Mouse (Mus musculus) liver (tissue): ENCODE results near the gene Per1.

ENCODE experiments used
- DNase-seq: peaks from one replicate; pipeline ENCODE4 v3.0.0-alpha.2; 2020; ENCODE audit warnings: mixed read lengths

Per1 gene

DNA sequence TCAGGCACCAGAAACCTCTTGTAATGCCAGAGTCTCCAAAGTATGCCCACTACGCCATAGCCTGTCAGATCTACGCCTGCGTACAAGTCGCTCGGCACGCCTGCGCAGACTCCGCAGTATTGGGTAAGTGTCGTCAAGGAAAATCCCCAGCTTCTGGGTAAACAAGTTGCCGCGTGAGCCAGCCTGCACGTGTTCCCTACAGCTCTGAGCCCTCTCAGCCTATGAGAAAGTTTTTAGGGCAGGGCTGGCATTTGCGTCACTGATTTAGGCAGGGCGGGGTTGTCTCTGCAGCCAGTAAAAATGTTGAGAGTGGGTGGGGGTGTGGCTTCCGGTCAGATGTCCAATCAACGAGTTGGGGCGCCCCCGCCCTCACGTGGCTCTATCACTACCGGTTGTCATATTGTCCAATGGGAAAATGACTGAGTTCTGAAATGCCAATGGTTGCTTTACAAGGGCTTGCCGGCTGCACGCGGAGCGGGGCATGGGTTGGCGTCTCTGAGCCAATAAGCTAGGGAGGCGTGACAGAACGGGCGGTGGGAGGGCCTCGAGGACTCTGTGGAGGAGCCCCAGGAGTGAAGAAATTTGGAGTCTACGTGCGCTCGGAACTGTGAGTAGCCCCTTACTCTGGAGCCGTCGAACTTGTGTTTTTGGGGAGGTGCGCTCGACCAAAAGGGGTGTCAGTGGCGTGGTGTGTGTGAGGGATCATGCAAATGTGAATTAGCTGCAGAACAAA is at the start of gene Per1:
Gene Per1 (plus strand): TSS at position 521 of the 733 bp plus-strand sequence.
- DNase-seq = peak; percentile 98

DNA sequence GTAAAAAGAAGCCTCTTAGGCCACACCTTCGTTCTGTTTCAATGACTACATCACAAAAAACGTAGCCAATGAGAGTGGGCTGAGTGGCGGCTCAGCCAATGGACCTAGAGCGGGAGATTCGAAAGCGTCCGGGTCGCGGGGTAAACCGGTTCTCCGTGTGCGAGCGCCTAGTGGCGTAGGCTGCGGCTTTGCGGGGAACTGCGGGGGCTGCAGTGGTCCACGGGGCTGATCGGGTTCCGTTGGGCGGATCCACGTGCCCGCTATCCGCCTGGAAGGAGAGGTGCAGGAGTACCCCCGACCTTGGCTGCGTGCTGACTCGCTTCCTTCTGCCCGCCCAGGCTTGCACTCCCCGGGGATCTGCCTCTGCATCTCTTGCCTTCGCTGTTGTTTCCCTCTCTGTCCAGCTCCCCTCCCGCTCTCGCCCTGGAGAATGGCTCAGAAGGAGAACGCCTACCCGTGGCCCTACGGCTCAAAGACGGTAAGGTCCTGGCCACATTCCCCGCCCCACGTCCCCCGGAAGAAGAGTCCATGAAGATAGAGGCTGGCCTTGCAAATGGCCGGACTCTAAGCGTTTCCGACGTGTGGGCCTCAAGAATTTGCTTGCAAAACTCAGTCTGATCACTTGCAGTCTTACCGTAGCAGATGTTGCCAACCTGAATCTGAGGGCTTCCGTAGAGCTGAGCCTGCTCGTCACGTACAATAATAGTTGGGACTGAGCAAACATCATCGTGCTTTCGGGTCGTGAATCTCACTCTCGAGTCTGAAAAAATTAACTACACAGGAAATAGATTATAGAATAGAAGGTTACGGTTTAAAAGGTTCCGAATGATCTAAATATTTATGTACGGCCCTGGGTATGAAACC is 49.3 kb upstream of the Per1 start, which contains the start of gene Aurkb:
Gene Aurkb (plus strand): TSS at position 117 of the 864 bp plus-strand sequence.
- DNase-seq = peak; percentile 93

DNA sequence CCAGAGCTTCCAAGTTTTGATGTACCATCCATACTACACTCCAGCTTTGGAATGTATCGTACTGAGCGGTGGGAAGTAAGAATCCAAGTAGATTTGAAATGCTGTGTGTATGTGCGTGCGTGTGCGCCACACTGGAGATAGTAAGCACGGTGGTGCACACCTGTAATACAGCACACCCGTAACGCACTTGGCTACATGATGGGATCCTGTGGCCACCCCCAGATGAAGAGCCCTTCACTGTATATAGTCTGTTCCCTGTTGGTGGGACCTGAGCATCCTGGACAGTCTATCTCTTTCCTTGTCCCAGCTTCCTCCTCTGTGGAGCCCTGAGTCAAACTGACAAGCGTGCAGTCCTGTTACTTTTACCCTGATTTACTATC is 48.6 kb upstream of the Per1 start:
- DNase-seq = no peak

DNA sequence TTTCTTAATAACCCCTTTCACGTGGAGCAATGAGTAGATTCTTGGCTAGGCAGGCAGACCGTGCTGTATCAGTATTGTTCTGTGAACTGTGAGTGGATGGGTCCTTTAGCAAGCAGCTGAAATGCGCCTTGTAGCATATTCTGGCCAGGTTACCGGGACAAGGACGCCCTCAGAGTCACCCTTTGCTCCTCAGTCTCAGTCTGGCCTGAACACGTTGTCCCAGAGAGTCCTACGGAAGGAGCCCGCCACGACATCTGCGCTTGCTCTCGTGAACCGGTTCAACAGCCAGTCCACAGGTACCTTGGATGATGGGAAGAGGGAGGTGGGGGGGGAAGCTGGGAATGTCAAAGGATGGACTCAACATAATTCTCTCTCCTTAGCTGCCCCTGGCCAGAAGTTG is 47.4 kb upstream of the Per1 start:
- DNase-seq = no peak

DNA sequence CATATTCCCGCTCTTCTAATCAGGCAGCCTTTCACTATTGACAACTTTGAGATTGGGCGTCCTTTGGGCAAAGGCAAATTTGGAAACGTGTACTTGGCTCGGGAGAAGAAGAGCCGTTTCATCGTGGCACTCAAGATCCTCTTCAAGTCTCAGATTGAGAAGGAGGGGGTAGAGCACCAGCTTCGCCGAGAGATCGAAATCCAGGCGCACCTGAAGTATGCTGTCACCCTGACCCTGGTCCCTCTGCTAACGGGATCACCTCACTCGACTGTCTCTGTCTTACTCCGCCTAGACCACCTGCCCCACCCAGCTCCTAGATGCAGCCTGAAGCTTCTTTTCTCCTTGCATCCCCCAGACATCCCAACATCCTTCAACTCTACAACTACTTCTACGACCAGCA is 46.9 kb upstream of the Per1 start:
- no peak for DNase-seq

DNA sequence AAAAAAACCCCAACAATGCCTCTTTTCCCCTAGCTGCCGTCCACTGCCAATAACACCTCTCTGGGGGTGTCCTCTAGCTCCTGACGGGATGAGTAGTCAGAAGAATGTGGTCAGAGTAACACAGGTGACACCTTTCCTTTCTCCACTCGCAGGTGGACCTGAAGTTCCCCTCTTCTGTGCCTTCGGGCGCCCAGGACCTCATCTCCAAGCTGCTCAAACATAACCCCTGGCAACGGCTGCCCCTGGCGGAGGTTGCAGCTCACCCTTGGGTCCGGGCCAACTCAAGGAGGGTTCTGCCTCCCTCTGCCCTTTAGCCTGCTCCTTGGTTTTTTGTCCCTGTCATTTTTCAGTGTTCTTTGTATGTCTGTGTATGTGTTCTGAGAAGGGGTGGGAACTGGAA is 44.3 kb upstream of the Per1 start:
- no peak for DNase-seq

DNA sequence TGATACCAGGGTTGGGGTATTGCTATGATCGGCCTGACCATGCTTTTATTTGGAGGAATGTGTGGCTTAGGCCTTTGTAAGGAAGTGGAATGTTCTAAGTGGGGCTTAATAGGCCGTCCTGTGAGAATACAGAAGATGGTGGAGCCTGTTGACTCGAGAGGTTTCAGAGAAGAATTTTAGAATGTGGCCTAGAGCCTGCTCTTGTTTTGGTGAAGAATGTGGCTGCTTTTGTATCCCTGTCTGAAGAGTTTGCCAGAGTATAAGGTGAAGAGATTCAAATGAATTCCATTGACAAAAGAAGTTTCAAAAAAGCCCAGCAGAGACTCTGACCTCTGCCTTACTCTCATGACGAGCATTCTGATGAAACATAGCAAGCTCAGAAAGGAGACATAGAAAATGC is 43.2 kb upstream of the Per1 start:
- no peak for DNase-seq

DNA sequence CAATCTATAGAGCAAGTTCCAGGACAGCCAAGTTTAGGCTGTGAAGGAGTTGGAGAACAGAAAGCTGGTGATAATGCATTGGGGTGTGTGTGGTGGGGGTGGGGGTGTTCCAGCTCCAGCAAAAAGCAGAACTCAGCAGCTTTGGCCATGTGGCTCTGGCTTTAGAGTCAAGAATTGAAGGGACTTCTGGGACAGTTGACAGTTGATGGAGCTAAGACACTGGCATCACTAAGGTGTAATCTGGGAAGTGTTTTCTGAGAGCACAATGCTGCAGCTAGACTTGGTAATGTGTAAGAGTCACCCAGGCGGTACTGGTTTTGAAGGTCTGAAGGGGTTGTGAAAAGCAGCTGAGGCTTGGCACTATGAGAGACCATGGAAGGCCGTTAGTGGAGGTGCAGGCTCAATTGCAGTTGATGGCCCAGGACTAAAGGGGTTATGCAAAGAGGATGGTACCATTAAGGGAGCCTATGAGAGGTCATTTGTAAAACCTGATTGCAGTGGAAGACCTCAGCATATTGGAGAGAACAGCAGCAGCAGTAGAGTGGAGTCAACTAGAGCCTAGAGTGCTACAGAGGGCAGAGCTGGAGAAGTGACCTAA is 42.1 kb upstream of the Per1 start:
- no peak for DNase-seq

DNA sequence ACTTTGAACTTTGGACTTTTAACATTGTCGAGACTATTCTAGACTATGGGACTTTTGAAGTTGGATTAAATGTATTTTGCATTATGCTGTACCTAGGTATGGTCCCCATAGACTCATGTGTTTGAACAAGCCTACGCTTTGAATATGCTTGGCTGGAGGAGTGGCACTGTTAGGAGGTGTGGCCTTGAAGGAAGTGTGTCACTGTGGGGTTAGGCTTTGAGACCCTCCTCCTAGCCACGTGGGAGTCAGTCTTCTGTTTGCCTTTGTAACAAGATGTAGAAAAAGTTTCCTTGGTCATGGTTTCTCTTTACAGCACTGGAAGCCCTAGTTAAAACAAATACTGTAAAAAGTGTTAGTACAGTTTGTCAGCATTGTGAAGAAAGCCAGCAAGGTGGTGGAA is 41.2 kb upstream of the Per1 start:
- no peak for DNase-seq

DNA sequence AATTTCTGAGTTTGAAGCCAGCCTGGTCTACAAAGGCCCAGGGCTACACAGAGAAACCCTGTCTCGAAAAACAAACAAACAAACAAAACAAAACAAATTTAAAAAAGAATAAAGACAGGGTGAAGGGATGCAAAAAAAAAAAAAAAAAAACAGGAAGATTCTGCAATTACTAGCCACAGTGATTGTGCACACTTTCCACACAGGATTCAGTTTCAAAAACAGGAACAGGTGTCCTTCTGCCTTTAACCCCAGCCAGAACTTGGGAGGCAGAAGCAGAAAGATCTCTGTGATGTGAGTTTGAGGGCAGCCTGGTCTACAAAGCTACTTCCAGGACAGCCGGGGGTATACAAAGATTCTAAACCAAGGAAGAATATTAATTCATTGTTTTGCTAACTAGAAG is 36.8 kb upstream of the Per1 start:
- no peak for DNase-seq

DNA sequence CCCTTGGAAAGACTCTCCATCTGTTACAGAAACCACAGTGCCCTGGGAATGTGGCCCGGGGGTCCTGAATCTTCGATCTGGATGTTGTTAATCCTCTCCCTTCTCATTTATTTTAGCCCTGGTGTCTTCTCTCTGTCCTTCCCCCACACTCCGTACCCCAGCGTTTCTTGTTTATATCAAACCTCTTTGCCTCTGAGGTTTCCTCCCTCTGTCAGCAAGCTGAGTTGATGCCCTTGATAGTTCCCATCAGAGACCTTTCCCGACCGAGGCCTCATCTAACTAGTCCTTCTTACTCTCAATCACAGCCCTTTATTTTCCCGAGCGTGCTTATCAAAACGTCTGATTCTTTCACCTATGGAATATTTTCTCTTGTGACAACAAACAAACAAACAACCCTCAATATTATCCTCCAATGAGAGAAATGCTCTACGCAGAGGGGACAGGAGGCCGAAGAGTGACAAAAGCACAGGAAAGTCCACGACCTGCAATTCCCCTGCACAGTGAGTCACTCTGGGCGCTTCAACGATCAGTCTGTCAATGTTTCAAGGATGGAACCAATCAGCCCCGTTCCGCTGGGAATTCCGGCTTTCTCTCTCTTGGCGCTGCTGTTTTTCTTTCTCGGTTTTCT is 36.2 kb upstream of the Per1 start:
- DNase-seq = no peak

DNA sequence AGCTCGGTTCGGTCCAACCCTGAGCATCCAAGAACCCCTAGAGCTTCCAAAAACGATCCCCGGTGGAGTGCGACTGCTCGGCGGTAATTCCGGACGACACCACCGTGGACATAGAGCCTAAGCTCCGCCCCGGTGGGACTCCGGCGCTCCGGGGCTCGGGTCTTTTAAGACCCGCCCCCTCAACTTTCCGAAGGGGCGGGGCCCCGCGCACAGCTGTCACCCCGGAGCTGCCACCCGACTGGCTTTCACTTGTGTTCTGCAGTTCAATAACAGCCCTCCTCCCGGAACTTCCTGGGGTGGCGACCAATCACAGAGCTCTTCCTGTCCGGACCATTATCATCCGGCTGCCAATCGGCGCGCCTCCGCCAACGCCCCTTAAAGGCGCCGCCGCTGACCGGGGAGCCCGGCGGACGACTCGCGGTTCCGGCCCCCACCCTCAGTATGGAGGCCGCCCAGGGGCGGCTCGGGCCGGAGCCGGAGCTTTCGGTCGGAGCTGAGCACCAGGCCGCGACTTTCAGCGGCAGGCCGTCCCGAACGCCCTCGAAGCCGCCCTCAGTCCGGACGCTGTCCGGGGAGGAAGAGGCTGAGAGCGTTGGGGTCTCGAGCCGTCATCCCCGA is 35.6 kb upstream of the Per1 start, which contains the start of gene Borcs6:
Gene Borcs6 (plus strand): TSS at position 361 of the 618 bp plus-strand sequence.
- DNase-seq = peak; percentile 97

DNA sequence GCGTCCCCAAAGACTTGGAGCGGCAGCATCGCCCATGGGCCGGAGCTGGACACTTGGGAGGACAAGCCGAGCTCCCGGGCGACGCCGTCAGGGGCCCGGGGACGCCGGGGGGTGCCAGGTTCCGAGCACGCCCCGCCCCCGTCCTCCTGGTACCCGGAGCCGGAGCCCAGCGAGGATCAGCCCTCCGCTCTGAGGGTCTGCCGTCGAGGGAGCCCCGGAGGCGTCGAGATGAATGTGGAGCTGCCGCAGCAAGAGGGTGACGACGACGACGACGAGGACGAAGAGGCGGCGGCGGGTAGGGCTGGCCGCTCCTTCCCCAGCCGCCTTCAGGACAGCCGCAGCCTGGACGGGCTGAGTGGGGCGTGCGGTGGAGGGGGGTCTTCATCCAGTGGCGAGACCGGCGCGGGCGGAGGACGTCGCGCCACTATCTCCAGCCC is 35.0 kb upstream of the Per1 start:
- peak; percentile 58 for DNase-seq

DNA sequence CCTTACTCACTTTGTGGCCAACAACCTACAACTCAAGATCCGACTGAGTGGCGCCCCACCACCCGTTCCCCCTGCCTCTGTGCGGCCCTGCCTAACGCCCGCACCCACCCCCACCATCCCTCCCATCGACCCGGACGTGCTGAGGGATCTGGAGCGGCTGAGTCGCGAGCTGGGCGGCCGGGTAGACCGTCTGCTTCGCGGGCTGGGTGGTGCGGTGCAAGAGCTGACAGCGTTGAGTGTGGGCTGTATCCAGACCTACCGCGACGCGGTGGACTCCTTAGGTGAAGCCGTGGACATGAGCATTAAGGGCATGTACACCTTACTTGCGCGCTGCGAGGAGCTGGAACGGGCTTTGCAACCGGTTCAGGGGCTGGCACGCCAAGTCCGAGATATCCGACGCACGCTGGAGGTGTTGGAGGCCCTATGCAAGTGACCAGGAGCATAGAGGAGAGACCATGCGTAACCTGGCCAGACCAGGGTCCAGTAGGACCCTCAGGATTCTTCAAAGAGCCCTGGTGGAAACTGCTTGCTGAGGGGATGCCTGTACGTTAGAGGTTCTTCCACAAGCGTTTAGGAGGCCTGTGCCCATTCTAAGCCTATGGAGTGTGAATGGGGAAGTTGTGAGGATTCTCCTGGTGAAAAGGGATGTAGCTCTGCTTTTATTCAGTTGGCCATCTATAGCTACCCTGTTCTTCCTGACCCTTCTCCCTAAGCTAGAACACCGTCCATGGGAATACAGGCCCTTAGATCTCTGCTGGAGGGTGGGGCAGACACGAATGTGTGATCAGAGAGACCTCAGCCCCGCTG is 34.4 kb upstream of the Per1 start:
- peak; percentile 57 for DNase-seq

DNA sequence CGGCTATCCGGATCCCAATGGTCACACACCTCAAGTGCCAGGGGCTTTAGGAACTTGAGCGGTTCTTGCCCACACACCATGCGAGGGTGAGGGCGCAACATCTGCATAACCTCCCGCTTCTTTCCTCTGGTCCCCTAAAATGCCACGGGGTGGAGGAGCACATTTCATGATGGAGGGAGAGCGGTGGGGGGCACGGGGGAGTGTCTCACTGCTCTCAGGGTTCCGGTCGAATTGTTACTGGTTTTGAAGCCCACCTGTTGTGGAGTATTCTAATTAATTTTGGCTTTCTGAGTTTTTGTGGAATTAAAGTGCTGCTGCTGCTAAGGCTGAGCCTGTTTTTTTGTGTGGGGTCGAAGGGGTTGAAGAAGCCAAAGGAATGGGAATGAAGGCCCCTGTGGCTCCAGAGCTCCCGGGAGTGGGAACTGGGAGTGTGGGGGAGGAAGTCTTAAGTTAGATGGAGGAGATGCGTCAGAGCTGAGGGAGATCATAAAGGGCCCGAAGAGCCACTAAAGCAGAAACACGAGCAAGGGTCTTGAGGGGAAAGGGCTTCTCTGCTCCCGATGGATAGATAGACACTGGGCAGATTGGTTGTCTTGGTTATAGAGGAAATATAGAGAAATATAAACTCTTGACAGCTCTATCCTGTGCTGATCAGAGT is 33.6 kb upstream of the Per1 start:
- peak; percentile 33 for DNase-seq

DNA sequence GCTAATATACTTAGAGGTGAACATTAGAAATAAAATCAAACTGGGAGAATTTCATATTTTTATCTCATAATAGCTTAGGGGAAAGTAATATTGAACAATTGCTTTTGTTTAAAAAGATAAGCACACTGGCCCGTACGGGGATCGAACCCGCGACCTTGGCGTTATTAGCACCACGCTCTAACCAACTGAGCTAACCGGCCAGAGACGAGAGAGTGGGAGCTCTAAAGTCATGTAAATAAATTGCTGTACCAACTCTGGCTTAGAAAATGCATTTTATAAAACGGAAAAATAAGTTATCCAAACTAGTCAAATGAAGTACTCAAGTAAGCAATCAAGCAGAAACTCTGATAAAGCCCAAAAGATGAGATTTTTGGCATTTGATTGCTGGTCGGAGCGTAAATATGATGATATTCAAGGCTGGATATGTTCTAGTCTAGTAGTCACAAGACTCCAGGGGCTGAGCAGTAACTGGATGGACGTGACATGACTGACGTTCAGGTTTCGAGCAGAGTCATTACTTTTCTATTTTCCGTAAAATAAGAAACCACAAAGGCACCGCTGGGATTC is 32.7 kb upstream of the Per1 start:
- DNase-seq = peak; percentile 85

DNA sequence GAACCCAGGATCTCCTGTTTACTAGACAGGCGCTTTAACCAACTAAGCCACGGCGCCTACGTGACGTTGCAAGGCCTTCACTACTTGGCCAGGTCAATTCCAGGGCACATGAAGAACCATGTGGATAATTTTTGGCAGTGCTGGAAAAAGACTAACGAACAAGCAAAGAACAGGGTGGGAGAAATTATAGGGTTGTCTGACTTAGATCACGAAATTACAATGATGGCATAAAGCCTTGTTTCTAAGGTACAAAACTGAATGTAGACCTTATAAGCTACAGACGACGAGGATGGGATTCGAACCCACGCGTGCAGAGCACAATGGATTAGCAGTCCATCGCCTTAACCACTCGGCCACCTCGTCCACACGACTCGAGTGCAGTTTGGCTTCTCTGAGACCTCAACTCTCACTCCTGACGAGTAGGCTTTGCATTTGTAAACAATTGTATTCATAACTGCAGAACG is 32.2 kb upstream of the Per1 start:
- DNase-seq = peak; percentile 95

DNA sequence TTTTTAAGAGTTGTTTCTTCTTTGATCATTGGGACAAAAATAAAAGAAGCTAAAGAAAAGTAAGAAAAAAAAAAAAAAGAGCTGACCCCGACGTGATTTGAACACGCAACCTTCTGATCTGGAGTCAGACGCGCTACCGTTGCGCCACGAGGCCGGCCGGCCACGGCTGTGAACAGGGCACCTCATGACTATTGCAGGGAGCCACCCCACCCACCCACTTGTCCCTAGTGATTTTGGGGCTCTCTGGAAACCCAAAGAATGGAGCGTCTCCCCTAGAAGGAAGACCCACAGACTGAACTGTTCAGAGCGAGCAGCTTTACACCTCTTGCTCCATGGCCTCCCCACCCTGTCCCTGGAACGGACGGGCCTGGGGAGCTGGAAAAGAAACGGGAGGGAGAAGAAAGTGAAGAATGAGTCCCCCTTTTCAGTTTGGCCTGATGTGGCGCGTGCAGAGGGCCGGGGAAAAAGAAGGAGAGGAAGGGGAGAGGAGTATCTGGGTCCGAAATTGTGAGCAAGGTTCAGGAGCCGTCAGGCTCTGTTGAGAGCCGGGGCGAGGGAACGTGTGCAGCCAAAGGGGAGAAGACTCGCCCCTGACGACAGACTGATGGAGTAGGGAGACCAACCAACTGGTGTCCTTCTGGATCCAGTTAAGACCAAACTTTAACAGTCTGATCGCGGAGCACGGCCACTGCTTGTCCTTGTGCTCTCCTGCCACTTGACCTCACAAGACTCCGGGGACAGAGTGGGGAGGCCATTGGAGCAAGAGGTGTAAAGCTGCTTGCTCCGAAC is 31.4 kb upstream of the Per1 start:
- DNase-seq = peak; percentile 90

DNA sequence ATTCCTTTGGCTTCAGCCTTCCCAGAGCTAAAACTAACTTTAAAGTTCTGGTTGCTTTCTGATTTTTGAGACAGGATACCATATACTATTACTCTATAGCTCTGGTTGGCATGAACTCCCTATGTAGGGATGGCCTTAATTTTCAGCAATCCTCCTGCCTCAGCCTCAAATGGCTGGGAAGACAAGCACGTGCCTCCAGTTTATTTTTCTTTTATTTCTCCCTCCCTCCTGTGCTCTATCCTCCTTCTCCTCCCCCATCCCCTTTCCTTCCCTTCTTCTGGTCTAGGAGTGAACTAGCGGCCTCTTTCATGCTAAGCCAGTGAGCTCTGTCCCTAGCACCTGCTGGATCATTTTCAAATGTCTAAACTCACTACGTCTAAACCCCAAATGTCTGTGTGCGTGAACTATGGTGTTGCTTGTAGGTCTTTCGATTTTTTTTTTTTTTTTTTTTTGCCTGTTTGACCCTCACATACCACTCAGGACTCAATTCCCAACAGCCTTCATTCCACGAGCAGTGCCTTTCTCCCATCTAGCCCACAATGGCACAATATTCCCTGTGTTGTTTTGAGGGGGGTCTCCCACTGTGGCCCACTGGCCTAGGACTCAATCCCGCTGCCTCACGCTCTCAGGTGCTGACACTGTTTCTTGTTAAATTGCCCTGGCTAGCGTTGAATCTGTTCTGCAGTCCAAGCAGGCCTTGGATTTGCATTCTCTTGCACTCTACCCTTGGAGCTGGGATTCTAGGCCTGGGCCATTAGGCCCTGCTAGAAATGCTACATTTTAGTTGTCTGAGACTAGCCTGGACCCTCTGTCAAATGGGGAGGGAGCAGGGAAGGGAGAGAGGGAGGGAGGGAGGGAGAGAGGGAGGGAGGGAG is 30.5 kb upstream of the Per1 start:
- no peak for DNase-seq
